Mouse (Mus musculus): ENCODE results near the gene Wipf1. TPM values are rescaled to one million over a fixed set of nuclear protein-coding genes. Genes with fewer than 3 reads are reported as not detected.

Gene Wipf1
- polyA plus RNA-seq, 2 experiments = 20.1 to 25.7 TPM

DNA sequence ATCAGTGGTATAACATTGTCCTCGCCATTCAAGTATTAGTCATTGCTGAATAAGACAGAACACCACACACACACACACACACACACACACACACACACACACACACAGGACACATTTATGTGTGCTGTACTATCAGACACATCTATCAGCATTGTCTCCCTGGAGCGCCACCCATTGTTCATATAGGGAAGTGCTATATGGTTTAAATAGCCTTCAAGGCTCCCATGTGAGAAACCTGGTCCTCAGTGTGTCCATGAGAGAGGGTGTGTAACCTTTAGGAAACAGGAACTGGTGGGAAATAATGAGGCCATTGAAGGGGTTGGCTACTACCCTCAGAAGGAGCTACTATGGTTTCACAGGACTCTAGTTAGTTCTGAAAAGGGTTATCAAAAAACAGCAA lies 87.5 kb downstream of the Wipf1 start:
- Histone ChIP-seq H3K9me3 (ENCODE audit: control insufficient read depth, low read length) (no peaks in the 10 kb centered on the region), H3K27ac (replicated peaks; ENCODE audit: low read depth, low read length) (no peak overlapping the region), H3K36me3 (ENCODE audit: control insufficient read depth, insufficient read depth, low read length) (peaks cover 67% of the 10 kb centered on the region), H3K4me2 (replicated peaks; ENCODE audit: low read depth, low read length, severe bottlenecking) (no peak overlapping the region), H3K9ac (ENCODE audit: low read depth, low read length, severe bottlenecking) (no peak overlapping the region), H3K27me3 (ENCODE audit: control insufficient read depth, insufficient read depth, low read length) (no peaks in the 10 kb centered on the region), H3K4me3 (replicated peaks; ENCODE audit: low read length) (no peak overlapping the region), H3K4me1 (ENCODE audit: control insufficient read depth, insufficient read depth, low read length) (no peaks in the 10 kb centered on the region)
- TF ChIP-seq POLR2A (IDR thresholded peaks at IDR 0.05; ENCODE audit: borderline replicate concordance, extremely low read depth, insufficient read depth, insufficient read length) = no peak
- ATAC-seq (ENCODE audit: low FRiP score, low read depth) (no peak), DNase-seq (ENCODE audit: low spot score) (no peak)
- WGBS = 76% methylated on average over 2 of the region's 2 CpGs

DNA sequence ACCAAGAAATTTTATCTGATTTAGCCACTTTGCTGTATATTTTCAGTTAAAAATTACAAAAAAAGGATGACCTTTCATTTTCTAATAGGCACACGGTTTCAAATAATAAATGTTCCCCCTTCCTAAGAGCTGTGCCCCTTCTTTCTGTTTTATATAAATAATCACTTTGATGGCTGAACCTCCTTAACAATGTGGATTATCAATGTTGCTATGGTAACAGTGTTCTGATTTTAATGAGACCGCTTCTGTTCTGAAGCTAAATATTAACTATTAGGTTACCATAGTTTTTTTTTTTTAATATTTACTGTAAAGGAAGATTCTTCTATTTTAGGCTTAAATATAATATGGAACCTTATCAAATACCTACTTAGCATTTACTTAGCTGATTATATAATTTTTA lies 89.2 kb downstream of the Wipf1 start:
- no peak for DNase-seq (ENCODE audit: low spot score)
- Histone ChIP-seq H3K9ac (ENCODE audit: low read depth, low read length, severe bottlenecking) (no peak overlapping the region), H3K9me3 (ENCODE audit: control insufficient read depth, low read length) (no peaks in the 10 kb centered on the region), H3K4me3 (replicated peaks; ENCODE audit: low read length) (no peak overlapping the region), H3K27ac (replicated peaks; ENCODE audit: low read depth, low read length) (no peak overlapping the region), H3K4me1 (ENCODE audit: control insufficient read depth, insufficient read depth, low read length) (no peaks in the 10 kb centered on the region), H3K4me2 (replicated peaks; ENCODE audit: low read depth, low read length, severe bottlenecking) (no peak overlapping the region), H3K36me3 (ENCODE audit: control insufficient read depth, insufficient read depth, low read length) (peaks cover 72% of the 10 kb centered on the region), H3K27me3 (ENCODE audit: control insufficient read depth, insufficient read depth, low read length) (no peaks in the 10 kb centered on the region)
- TF ChIP-seq POLR2A (IDR thresholded peaks at IDR 0.05; ENCODE audit: borderline replicate concordance, extremely low read depth, insufficient read depth, insufficient read length) = no peak
- ATAC-seq (ENCODE audit: low FRiP score, low read depth) = no peak
- WGBS = 80% methylated on average over 2 of the region's 2 CpGs

DNA sequence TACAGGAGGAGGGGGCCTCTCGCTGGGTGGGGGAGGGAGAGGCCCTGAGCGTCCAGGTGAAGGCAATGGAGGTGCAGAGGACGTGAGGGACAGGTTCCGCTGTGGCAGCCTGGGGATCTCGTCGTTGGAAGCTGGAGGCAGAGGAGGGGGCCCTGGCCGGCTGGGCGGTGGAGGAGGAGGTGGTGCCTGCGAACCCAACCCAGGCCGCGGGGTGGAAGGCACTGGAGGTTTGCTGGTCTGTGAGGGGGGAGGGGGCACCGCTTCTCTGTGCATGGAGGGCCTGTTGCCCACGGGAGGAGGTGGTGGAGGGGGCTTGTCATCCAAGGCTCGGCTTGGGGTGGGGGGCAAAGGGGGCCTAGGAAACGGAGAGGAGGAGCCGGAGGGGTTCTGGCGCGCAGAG lies 92.6 kb downstream of the Wipf1 start:
- 0 out of 2 replicates have a peak, but pooled peaks cover 3% of the 10 kb centered on the region for H3K4me1 ChIP-seq (ENCODE audit: control insufficient read depth, insufficient read depth, low read length)
- H3K27me3 ChIP-seq (ENCODE audit: control insufficient read depth, insufficient read depth, low read length) = no peaks in the 10 kb centered on the region
- H3K4me3 ChIP-seq (replicated peaks; ENCODE audit: low read length) = no peak overlapping the region
- no peak overlapping the region for H3K4me2 ChIP-seq (replicated peaks; ENCODE audit: low read depth, low read length, severe bottlenecking)
- no peak overlapping the region for H3K9ac ChIP-seq (ENCODE audit: low read depth, low read length, severe bottlenecking)
- no peak for DNase-seq (ENCODE audit: low spot score)
- ATAC-seq (ENCODE audit: low FRiP score, low read depth) = no peak
- WGBS = 51% methylated on average over 15 of the region's 18 CpGs
- no peaks in the 10 kb centered on the region for H3K9me3 ChIP-seq (ENCODE audit: control insufficient read depth, low read length)
- H3K36me3 ChIP-seq (ENCODE audit: control insufficient read depth, insufficient read depth, low read length) = peaks cover 71% of the 10 kb centered on the region
- no peak for TF ChIP-seq POLR2A (IDR thresholded peaks at IDR 0.05; ENCODE audit: borderline replicate concordance, extremely low read depth, insufficient read depth, insufficient read length)
- no peak overlapping the region for H3K27ac ChIP-seq (replicated peaks; ENCODE audit: low read depth, low read length)

DNA sequence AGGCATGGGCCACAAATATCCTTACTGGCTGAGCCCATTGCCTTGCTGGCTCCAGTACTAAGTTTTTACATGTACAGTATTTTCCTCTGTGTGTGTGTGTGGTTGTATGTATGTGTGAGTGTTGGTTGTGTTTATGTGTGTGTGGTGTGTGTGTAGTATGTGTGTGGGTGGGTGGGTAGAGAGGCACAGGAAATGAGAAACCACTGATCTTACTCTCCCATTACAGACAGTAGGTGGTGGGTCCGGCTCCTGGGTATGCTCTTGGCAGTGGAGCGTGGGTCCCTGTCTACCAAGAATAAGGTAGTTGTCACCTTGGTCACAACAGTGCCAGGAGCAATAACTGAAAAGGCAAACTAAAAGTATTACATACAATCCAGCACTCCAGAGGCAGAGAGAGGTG lies 93.7 kb downstream of the Wipf1 start:
- Histone ChIP-seq H3K4me1 (ENCODE audit: control insufficient read depth, insufficient read depth, low read length) (0 out of 2 replicates have a peak, but pooled peaks cover 5% of the 10 kb centered on the region), H3K9ac (ENCODE audit: low read depth, low read length, severe bottlenecking) (no peak overlapping the region), H3K27ac (replicated peaks; ENCODE audit: low read depth, low read length) (no peak overlapping the region), H3K27me3 (ENCODE audit: control insufficient read depth, insufficient read depth, low read length) (no peaks in the 10 kb centered on the region), H3K4me3 (replicated peaks; ENCODE audit: low read length) (no peak overlapping the region), H3K36me3 (ENCODE audit: control insufficient read depth, insufficient read depth, low read length) (peaks cover 67% of the 10 kb centered on the region), H3K9me3 (ENCODE audit: control insufficient read depth, low read length) (no peaks in the 10 kb centered on the region), H3K4me2 (replicated peaks; ENCODE audit: low read depth, low read length, severe bottlenecking) (no peak overlapping the region)
- DNase-seq (ENCODE audit: low spot score) (no peak), ATAC-seq (ENCODE audit: low FRiP score, low read depth) (no peak)
- no peak for TF ChIP-seq POLR2A (IDR thresholded peaks at IDR 0.05; ENCODE audit: borderline replicate concordance, extremely low read depth, insufficient read depth, insufficient read length)
- WGBS = 91% methylated on average over 2 of the region's 2 CpGs

DNA sequence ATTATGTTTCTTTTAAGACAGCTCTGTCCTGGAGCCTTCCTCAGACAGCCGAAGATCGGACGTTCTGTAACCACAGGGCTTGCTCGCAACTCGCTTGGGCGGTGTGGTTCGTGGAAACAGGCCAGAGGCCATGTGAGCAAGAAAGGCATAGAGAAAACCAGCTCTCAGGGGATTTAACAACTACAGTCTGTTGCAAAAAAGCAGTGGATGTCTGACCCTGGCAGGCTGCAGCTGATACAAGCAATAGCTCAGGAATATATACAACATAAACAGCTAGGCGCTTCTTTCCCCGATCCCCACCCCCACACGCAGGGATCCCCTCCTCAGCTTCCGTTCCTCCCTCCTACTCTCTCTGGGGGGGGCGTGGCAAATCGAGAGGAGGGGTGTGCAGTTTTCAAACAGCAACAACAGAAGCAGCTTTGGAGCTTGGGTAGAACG lies 97.6 kb downstream of the Wipf1 start:
- H3K4me2 ChIP-seq (replicated peaks; ENCODE audit: low read depth, low read length, severe bottlenecking) = no peak overlapping the region; the same call in 1 of the 2 replicates
- no peak for TF ChIP-seq POLR2A (IDR thresholded peaks at IDR 0.05; ENCODE audit: borderline replicate concordance, extremely low read depth, insufficient read depth, insufficient read length)
- peaks cover 5% of the 10 kb centered on the region; the same call in 1 of the 2 replicates for H3K4me1 ChIP-seq (ENCODE audit: control insufficient read depth, insufficient read depth, low read length)
- H3K36me3 ChIP-seq (ENCODE audit: control insufficient read depth, insufficient read depth, low read length) = peaks cover 42% of the 10 kb centered on the region
- DNase-seq (ENCODE audit: low spot score) = peak; percentile 23
- 21% methylated on average over 14 of the region's 14 CpGs for WGBS
- no peaks in the 10 kb centered on the region for H3K9me3 ChIP-seq (ENCODE audit: control insufficient read depth, low read length)
- ATAC-seq (ENCODE audit: low FRiP score, low read depth) = peak; percentile 28; the same call in 1 of the 2 replicates
- H3K27me3 ChIP-seq (ENCODE audit: control insufficient read depth, insufficient read depth, low read length) = no peaks in the 10 kb centered on the region
- H3K4me3 ChIP-seq (replicated peaks; ENCODE audit: low read length) = no peak overlapping the region
- H3K27ac ChIP-seq (replicated peaks; ENCODE audit: low read depth, low read length) = 0 out of 2 replicates have a peak overlapping the region, but pooled peaks have one; percentile 33
- H3K9ac ChIP-seq (ENCODE audit: low read depth, low read length, severe bottlenecking) = no peak overlapping the region

Data from limb, embryonic 14.5 days (tissue).